Mouse (Mus musculus) stomach, postnatal 0 days (tissue): ENCODE data around the gene Fam169b. TPM values are rescaled to one million over a fixed set of nuclear protein-coding genes. Genes with fewer than 3 reads are reported as not detected.

ENCODE experiments used
- ATAC-seq: fragments of 200-750 bp; cut with Nextera tagmentation; 2 replicates; pipeline ENCODE4 v1.8.0; 2017; ENCODE audit not compliant: low FRiP score, low TSS enrichment
- DNase-seq: peaks from one replicate; pipeline ENCODE4 v3.0.0-alpha.2; 2016; ENCODE audit warnings: low spot score
- H3K27ac ChIP-seq: fragments of 300-500 bp; sonication (generic); replicated peaks from 2 replicates; pipeline ENCODE4 v1.5.1; 2014; ENCODE audit warnings: mild to moderate bottlenecking, control low read depth
- H3K27me3 ChIP-seq: fragments of 300-500 bp; sonication (generic); 2 replicates; pipeline ENCODE4 v1.6.1; 2014; ENCODE audit warnings: low read length; ENCODE audit not compliant: control insufficient read depth, insufficient read depth
- H3K36me3 ChIP-seq: fragments of 300-500 bp; sonication (generic); 2 replicates; pipeline ENCODE4 v1.6.1; 2014; ENCODE audit warnings: low read length, mixed read lengths; ENCODE audit not compliant: control insufficient read depth, insufficient read depth
- H3K4me1 ChIP-seq: fragments of 300-500 bp; sonication (generic); replicated peaks from 2 replicates; pipeline ENCODE4 v1.6.1; 2014; ENCODE audit warnings: antibody characterized with exemption; ENCODE audit not compliant: control insufficient read depth, insufficient read depth
- H3K4me2 ChIP-seq: fragments of 300-500 bp; sonication (generic); replicated peaks from 2 replicates; pipeline ENCODE4 v1.6.1; 2014; ENCODE audit warnings: low read depth, mild to moderate bottlenecking, control low read depth, moderate library complexity
- H3K4me3 ChIP-seq: fragments of 300-500 bp; sonication (generic); 2 replicates; pipeline ENCODE4 v1.5.1; 2014; ENCODE audit warnings: low read depth, low read length, control low read depth
- H3K9ac ChIP-seq: fragments of 300-500 bp; sonication (generic); 2 replicates; pipeline ENCODE4 v1.6.1; 2014; ENCODE audit warnings: mild to moderate bottlenecking, low read length, control low read depth, mixed read lengths
- H3K9me3 ChIP-seq: fragments of 300-500 bp; sonication (generic); 2 replicates; pipeline ENCODE4 v1.6.1; 2016; ENCODE audit warnings: low read length; ENCODE audit not compliant: control insufficient read depth
- CTCF ChIP-seq: IDR thresholded peaks from 2 replicates; pipeline ENCODE4 v1.5.1; 2016; ENCODE audit warnings: antibody characterized with exemption, low read depth, mild to moderate bottlenecking, moderate library complexity
- EP300 ChIP-seq: optimal IDR thresholded peaks from 2 replicates; pipeline ENCODE3; 2016; ENCODE audit warnings: antibody characterized with exemption
- WGBS: fragments of 180-500 bp; shearing (Covaris S2); extraction: QIAGEN DNeasy Blood & Tissue Kit; methylation state at CpG from one replicate; pipeline ENCODE4 v1.1.7; 2014; 5-methylcytosine and 5-hydroxymethylcytosine counted together
- polyA plus RNA-seq: library from polyadenylated mRNA; unstranded; fragments of >200 nt; fragmentation: Nextera tagmentation; extraction: Ambion mirVana; gene quantifications from 2 replicates; pipeline ENCODE4 v1.2.1, GENCODE M21; 2015

Gene Fam169b
- polyA plus RNA-seq, 1 experiment from 2014 or later = 0.24 TPM

GRCm38 (mm10) chr7:68265391-68265790 lies 8.2 kb upstream of the Fam169b start:
- 43% methylated on average over 7 of the region's 7 CpGs for WGBS
- Histone ChIP-seq H3K36me3 (no peaks in the 10 kb centered on the region), H3K27ac (no peak overlapping the region), H3K27me3 (no peaks in the 10 kb centered on the region; the same call in 1 of the 2 replicates), H3K4me2 (no peak overlapping the region), H3K4me1 (0 out of 2 replicates have a peak, but pooled peaks cover 3% of the 10 kb centered on the region), H3K4me3 (no peak overlapping the region), H3K9me3 (no peaks in the 10 kb centered on the region), H3K9ac (no peak overlapping the region)
- DNase-seq (no peak), ATAC-seq (no peak)
- TF ChIP-seq CTCF (no peak), EP300 (no peak)

GRCm38 (mm10) chr7:68266691-68267090 lies 6.9 kb upstream of the Fam169b start:
- DNase-seq (no peak), ATAC-seq (no peak)
- Histone ChIP-seq H3K4me1 (0 out of 2 replicates have a peak, but pooled peaks cover 3% of the 10 kb centered on the region), H3K27me3 (no peaks in the 10 kb centered on the region; the same call in 1 of the 2 replicates), H3K4me2 (no peak overlapping the region), H3K27ac (no peak overlapping the region), H3K36me3 (no peaks in the 10 kb centered on the region), H3K9me3 (no peaks in the 10 kb centered on the region), H3K4me3 (no peak overlapping the region), H3K9ac (no peak overlapping the region)
- TF ChIP-seq CTCF (no peak), EP300 (no peak)
- 10% methylated on average over 6 of the region's 6 CpGs for WGBS

DNA sequence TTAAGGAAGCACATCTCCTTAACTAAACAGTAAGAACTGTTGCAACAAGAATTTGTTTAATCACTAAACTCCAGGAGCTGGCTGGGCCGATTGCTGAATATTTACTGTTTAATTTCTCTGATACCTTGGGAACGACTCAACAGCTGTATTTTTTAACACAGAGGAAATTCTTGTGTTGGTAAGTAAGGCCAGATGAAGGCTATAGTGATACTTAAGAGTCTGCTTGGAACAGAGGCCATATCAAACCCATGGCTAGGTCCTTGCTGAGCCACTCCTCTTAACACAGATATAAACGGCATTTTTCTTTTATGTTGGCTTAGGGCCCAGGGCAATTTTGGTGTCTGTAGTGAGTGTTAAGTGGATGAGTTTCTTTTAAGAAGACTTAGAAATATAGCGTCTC lies 3.1 kb upstream of the Fam169b start:
- Histone ChIP-seq H3K4me1 (no peaks in the 10 kb centered on the region), H3K4me3 (no peak overlapping the region), H3K27ac (no peak overlapping the region), H3K36me3 (no peaks in the 10 kb centered on the region), H3K27me3 (no peaks in the 10 kb centered on the region), H3K9ac (no peak overlapping the region), H3K4me2 (no peak overlapping the region), H3K9me3 (no peaks in the 10 kb centered on the region)
- TF ChIP-seq EP300 (no peak), CTCF (no peak)
- no peak for ATAC-seq
- no peak for DNase-seq
- 18% methylated on average over 4 of the region's 4 CpGs for WGBS

GRCm38 (mm10) chr7:68271816-68272215 lies 1.8 kb upstream of the Fam169b start:
- no peaks in the 10 kb centered on the region for H3K4me1 ChIP-seq
- no peak overlapping the region for H3K27ac ChIP-seq
- no peak overlapping the region for H3K4me2 ChIP-seq
- no peak for DNase-seq
- no peak for ATAC-seq
- no peaks in the 10 kb centered on the region for H3K9me3 ChIP-seq
- no peak overlapping the region for H3K4me3 ChIP-seq
- H3K36me3 ChIP-seq = no peaks in the 10 kb centered on the region
- WGBS = 93% methylated on average over 6 of the region's 6 CpGs
- TF ChIP-seq CTCF (no peak), EP300 (no peak)
- H3K27me3 ChIP-seq = no peaks in the 10 kb centered on the region
- no peak overlapping the region for H3K9ac ChIP-seq

DNA sequence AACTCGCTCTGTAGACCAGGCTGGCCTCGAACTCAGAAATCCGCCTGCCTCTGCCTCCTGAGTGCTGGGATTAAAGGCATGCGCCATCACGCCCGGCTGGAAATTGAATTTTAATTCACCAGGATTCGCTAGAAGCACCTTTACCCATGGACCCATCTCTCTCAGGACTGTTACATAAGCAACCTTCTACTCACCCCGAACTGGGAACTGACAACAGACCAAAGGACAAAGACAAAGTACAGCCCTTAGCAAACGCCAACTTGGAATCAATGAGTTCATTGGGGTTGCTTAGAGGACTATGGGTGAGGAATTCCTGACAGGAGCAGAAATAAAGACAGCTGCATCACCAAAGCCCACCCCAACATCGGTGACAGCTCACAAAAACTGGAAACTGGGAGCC lies 1.0 kb upstream of the Fam169b start:
- H3K36me3 ChIP-seq = no peaks in the 10 kb centered on the region
- ATAC-seq = no peak
- H3K9me3 ChIP-seq = no peaks in the 10 kb centered on the region
- H3K4me1 ChIP-seq = no peaks in the 10 kb centered on the region
- H3K27ac ChIP-seq = no peak overlapping the region
- TF ChIP-seq EP300 = no peak
- no peak for TF ChIP-seq CTCF
- H3K4me2 ChIP-seq = no peak overlapping the region
- H3K4me3 ChIP-seq = no peak overlapping the region
- H3K9ac ChIP-seq = no peak overlapping the region
- 89% methylated on average over 10 of the region's 10 CpGs for WGBS
- H3K27me3 ChIP-seq = no peaks in the 10 kb centered on the region
- DNase-seq = no peak

DNA sequence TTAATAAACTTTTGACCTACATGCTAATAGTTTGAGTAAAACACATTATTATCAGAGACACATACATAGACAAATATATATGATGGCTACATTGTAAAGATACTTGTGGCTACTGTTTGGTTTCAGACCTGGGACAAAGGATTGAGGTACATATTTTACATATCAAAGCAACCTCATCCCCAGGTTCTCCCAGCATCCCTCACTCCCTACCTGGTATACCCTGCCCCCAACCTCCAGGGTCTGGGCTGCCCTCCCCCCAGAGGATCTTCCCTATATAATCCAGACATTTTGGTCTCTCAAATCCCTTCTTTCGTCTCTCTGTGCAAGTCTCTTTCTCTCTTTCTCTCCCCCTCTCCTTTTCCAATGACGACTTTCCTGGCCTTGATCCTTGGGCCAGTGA lies 579 bp downstream of the Fam169b start:
- Histone ChIP-seq H3K27ac (no peak overlapping the region), H3K4me3 (no peak overlapping the region)
- 67% methylated on average over 2 of the region's 2 CpGs for WGBS

More for the DNA sequence above, 579 bp downstream of the Fam169b start:
- H3K4me1 ChIP-seq = no peaks in the 10 kb centered on the region
- H3K9me3 ChIP-seq = no peaks in the 10 kb centered on the region
- no peak for ATAC-seq
- no peak overlapping the region for H3K9ac ChIP-seq
- DNase-seq = no peak
- H3K4me2 ChIP-seq = no peak overlapping the region
- no peaks in the 10 kb centered on the region for H3K27me3 ChIP-seq
- TF ChIP-seq EP300 = no peak
- no peak for TF ChIP-seq CTCF
- no peaks in the 10 kb centered on the region for H3K36me3 ChIP-seq
